Mouse (Mus musculus): ENCODE data around the gene Olfr1093.

Olfr1093 gene

GRCm38 (mm10) chr2:86782179-86782578, at the start of gene Olfr1093:
Olfr1093 (plus strand) TSS chr2:86782479.
- DNase-seq = no peak

- DNase-seq = no peak
These were observed 48.7 kb upstream of the Olfr1093 start, which contains the start of gene Olfr1089 for GRCm38 (mm10) chr2:86733601-86734000. Olfr1089 (minus strand) TSS chr2:86733701.

DNA sequence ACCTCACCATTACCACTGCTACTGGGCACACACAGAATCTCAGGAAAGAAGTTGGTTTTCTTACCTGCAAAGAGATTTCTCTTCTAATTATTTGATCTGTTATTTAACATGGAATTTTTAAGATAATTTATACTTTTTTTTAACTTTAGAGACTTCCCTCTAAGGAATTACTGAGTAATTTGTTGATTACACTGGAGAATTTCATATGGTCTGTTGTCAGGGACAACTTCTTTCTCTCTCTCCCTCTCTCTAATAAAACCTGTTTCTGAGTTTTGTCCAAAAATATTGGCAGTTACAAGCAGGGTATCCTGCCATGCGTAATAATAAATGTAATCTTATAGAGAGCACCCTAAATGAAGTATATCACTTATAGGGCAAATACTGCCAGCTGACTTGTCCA, 23.4 kb upstream of the Olfr1093 start, which contains the start of gene Olfr1090:
Gene Olfr1090, minus strand, starts transcription at position 101 of the 400 bp plus-strand sequence.
- DNase-seq = no peak

- DNase-seq = no peak
These were observed 21.2 kb upstream of the Olfr1093 start for GRCm38 (mm10) chr2:86761050-86761449.

DNA sequence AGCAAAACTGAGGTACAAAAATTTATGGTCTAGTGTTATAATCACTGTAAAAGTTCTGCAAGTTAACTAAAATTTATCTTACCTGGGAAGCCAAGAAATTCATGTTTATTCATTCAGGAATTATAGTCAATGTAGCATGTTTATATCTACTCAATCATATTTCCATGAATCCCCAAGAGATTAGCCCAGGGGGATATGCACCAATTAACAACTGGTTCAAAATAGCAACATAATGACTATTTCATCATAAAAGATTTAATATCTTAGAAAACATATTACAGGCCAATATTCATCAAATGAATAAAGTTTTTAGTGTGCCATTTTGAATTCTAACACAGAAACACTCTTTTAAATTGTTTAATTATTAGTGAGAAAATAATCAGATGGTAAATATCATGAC, 27.6 kb downstream of the Olfr1093 start, which contains the start of gene Olfr141:
Gene Olfr141, minus strand, starts transcription at position 101 of the 400 bp plus-strand sequence.
- DNase-seq = no peak

DNA sequence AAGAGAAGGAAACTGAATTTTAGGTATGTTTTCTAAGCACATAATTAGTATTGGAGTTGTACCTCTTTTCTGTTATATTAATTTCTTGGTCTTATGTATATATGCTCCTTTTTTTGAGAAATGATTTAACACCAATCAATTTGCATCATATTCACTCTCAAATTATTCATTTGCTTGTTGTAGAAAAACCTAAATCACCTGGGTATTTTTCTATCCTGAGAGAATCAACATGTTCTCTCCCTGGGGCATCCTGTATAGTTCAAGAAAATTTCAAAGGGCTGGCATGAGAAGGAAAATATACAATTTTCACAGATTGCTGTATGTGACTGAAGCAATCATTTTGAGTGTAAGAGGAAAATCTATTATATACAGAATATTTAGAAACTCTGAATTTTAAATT, 42.1 kb downstream of the Olfr1093 start, which contains the start of gene Olfr1094:
Gene Olfr1094, plus strand, starts transcription at position 301 of the 400 bp plus-strand sequence.
- no peak for DNase-seq
